ENCODE assay signal across 8 mouse cellular contexts in genomic region chr11:82907651-82908607, GRCm38 (mm10). TPM values are rescaled to one million over a fixed set of nuclear protein-coding genes. Genes with fewer than 3 reads are reported as not detected.
DNase-seq lines count a peak whose midpoint lies in the region; ATAC-seq and TF ChIP-seq lines count a peak whose summit lies in the region.

Gene Nle1, minus strand, starts transcription at chr11:82908411.

- 0 out of 2 replicates have a peak, but pooled peaks cover 4% of the 10 kb centered on the region for H3K79me2 ChIP-seq in liver, adult 2 months (ENCODE audit: control insufficient read depth, insufficient read depth, low read length)
- peaks cover 11% of the 10 kb centered on the region for H3K79me2 ChIP-seq in myocyte (ENCODE audit: control insufficient read depth, insufficient read depth)

- H3ac ChIP-seq in myocyte (ENCODE audit: control insufficient read depth, insufficient read length): peak within 1 kb of the TSS; percentile 62

- H3K4me1 ChIP-seq in heart, embryonic 11.5 days (ENCODE audit: control insufficient read depth, insufficient read depth, low read length): peaks cover 22% of the 10 kb centered on the region
- peaks cover 11% of the 10 kb centered on the region for H3K4me1 ChIP-seq in kidney, embryonic 16.5 days (ENCODE audit: insufficient read depth, low read length)
- peaks cover 6% of the 10 kb centered on the region for H3K4me1 ChIP-seq in liver, adult 2 months (ENCODE audit: control insufficient read depth, insufficient read depth, low read length)

- H3K9me3 ChIP-seq in heart, embryonic 11.5 days (replicated peaks; ENCODE audit: control insufficient read depth, low read length): no peaks in the 10 kb centered on the region
- H3K9me3 ChIP-seq in kidney, embryonic 16.5 days (ENCODE audit: low read length): no peaks in the 10 kb centered on the region

- 2% methylated on average over 73 of the region's 73 CpGs for WGBS in heart, embryonic 11.5 days (ENCODE audit: insufficient replicate concordance)
- WGBS in kidney, embryonic 16.5 days: 1% methylated on average over 73 of the region's 73 CpGs
- WGBS in liver, adult 2 months: 2% methylated on average over 73 of the region's 73 CpGs

- peak; percentile 89 for ATAC-seq in erythroblast, adult 5-6 weeks (replicated peaks; ENCODE audit: low FRiP score, poor library complexity, severe bottlenecking)
- no peak for ATAC-seq in heart, embryonic 11.5 days (replicated peaks; ENCODE audit: insufficient number of reproducible peaks, low FRiP score, low TSS enrichment)
- ATAC-seq in kidney, embryonic 16.5 days (ENCODE audit: low FRiP score, low TSS enrichment): peak; percentile 78; the same call in 1 of the 2 replicates

- TF ChIP-seq CTCF in liver, adult 2 months (IDR thresholded peaks at IDR 0.05; ENCODE audit: low read depth, low read length): peak; percentile 91

- H3K36me3 ChIP-seq in heart, embryonic 11.5 days (ENCODE audit: control insufficient read depth, insufficient read depth, low read length): peaks cover 13% of the 10 kb centered on the region; the same call in 1 of the 2 replicates
- H3K36me3 ChIP-seq in kidney, embryonic 16.5 days (ENCODE audit: insufficient read depth, low read length): peaks cover 37% of the 10 kb centered on the region
- H3K36me3 ChIP-seq in liver, adult 2 months (ENCODE audit: control insufficient read depth, insufficient read depth, low read length): 0 out of 2 replicates have a peak, but pooled peaks cover 1% of the 10 kb centered on the region
- peaks cover 5% of the 10 kb centered on the region for H3K36me3 ChIP-seq in myocyte (ENCODE audit: control insufficient read depth, insufficient read depth)
- peaks cover 2% of the 10 kb centered on the region; the same call in 1 of the 2 replicates for H3K36me3 ChIP-seq in splenic B cell, adult 2 months (ENCODE audit: control insufficient read depth, insufficient read depth, low read length, poor library complexity, severe bottlenecking)

- H3K4me3 ChIP-seq in heart, embryonic 11.5 days (ENCODE audit: low read depth, low read length): peak within 1 kb of the TSS; percentile 86
- peak within 1 kb of the TSS; percentile 93 for H3K4me3 ChIP-seq in kidney, embryonic 16.5 days (ENCODE audit: low read length)
- peak within 1 kb of the TSS; percentile 77 for H3K4me3 ChIP-seq in liver, adult 2 months (ENCODE audit: insufficient read depth, low read depth, low read length)
- peak within 1 kb of the TSS; percentile 80 for H3K4me3 ChIP-seq in myocyte

- DNase-seq in B cell, adult 2 months: peak; percentile 97
- DNase-seq in brain, adult 2 months (ENCODE audit: low read depth, low spot score): peak; percentile 95
- peak; percentile 55 for DNase-seq in liver, adult 2 months (ENCODE audit: extremely low read depth, low read depth, low spot score)
- DNase-seq in splenic B cell, adult 2 months (ENCODE audit: low read depth, low spot score): peak; percentile 93

- H3K27ac ChIP-seq in heart, embryonic 11.5 days (ENCODE audit: low read depth, low read length): peak within 1 kb of the TSS; percentile 41; the same call in 1 of the 2 replicates
- no peak within 1 kb of the TSS for H3K27ac ChIP-seq in kidney, embryonic 16.5 days (ENCODE audit: low read length)
- H3K27ac ChIP-seq in liver, adult 2 months (replicated peaks; ENCODE audit: insufficient read depth, low read depth, low read length): no peak within 1 kb of the TSS

- peak within 1 kb of the TSS; percentile 80 for H3K9ac ChIP-seq in heart, embryonic 11.5 days (ENCODE audit: low read depth, low read length)
- H3K9ac ChIP-seq in kidney, embryonic 16.5 days (replicated peaks; ENCODE audit: low read length): peak within 1 kb of the TSS; percentile 88
- H3K9ac ChIP-seq in liver, adult 2 months (ENCODE audit: low read depth, low read length): peak within 1 kb of the TSS; percentile 70

- TF ChIP-seq POLR2A in liver, adult 2 months (IDR thresholded peaks at IDR 0.05; ENCODE audit: extremely low read depth, insufficient read depth, low read length): 0 out of 2 replicates have a peak, but pooled peaks have one; percentile 20
- TF ChIP-seq POLR2A in myocyte (IDR thresholded peaks at IDR 0.05; ENCODE audit: insufficient read length, low read depth): peak; percentile 82

- H3K4me2 ChIP-seq in heart, embryonic 11.5 days: peak within 1 kb of the TSS; percentile 92
- H3K4me2 ChIP-seq in kidney, embryonic 16.5 days (replicated peaks; ENCODE audit: low read depth, low read length): peak within 1 kb of the TSS; percentile 87
- H3K4me2 ChIP-seq in myocyte (ENCODE audit: low read depth): peak within 1 kb of the TSS; percentile 81

- no peaks in the 10 kb centered on the region for H3K27me3 ChIP-seq in heart, embryonic 11.5 days (ENCODE audit: control insufficient read depth, insufficient read depth, low read length)
- no peaks in the 10 kb centered on the region for H3K27me3 ChIP-seq in kidney, embryonic 16.5 days (ENCODE audit: insufficient read depth, low read length)
- H3K27me3 ChIP-seq in liver, adult 2 months (ENCODE audit: control insufficient read depth, insufficient read depth, low read length): no peaks in the 10 kb centered on the region
- no peaks in the 10 kb centered on the region for H3K27me3 ChIP-seq in myocyte (ENCODE audit: control insufficient read depth, insufficient read depth, insufficient read length)
- no peaks in the 10 kb centered on the region for H3K27me3 ChIP-seq in splenic B cell, adult 2 months (ENCODE audit: control insufficient read depth, insufficient read depth, low read length, poor library complexity, severe bottlenecking)

TF ChIP-seq in myocyte, 11 proteins besides CTCF, POLR2A, EP300 and RAD21:
- peak in 2 of 3 experiments; percentile 5 to 50 for TF ChIP-seq MYOG (IDR thresholded peaks at IDR 0.05; ENCODE audit: control insufficient read depth in 1 of 3, insufficient read depth in 1 of 3, insufficient read length in 2 of 3, low read depth in 2 of 3)
- peak; percentile 26 for TF ChIP-seq USF1 (IDR thresholded peaks at IDR 0.05; ENCODE audit: low read depth)
- TF ChIP-seq POLR2AphosphoS2 (IDR thresholded peaks at IDR 0.05; ENCODE audit: insufficient read length, low read depth): peak; percentile 81
- TF ChIP-seq TCF3 (IDR thresholded peaks at IDR 0.05; ENCODE audit: insufficient read length, low read depth): no peak
- peak in 1 of 3 experiments; percentile 30 for TF ChIP-seq MYOD1 (IDR thresholded peaks at IDR 0.05; ENCODE audit: control insufficient read depth in 1 of 3, insufficient read length in 2 of 3, low read depth in 2 of 3)
- peak; percentile 69 for TF ChIP-seq MAX (IDR thresholded peaks at IDR 0.05; ENCODE audit: low read depth)
TF ChIP-seq in myocyte: peak in this region for 5.

RNA-seq across cellular contexts. Expression of gene Nle1, which starts in this region (rescaled TPM):
- total RNA-seq in erythroblast, adult 5-6 weeks (2015; ENCODE audit: low replicate concordance): 3.3 and 5.8 TPM in 2 replicates
- 1.5 and 6.5 TPM in 2 replicates for total RNA-seq in erythroblast, adult 5-6 weeks (2017; ENCODE audit: low replicate concordance)
- 16.7 and 22.9 TPM in 2 replicates for polyA plus RNA-seq in heart, embryonic 11.5 days (2014; fragmentation: Nextera tagmentation; extraction: Ambion mirVana)
- 36.1 and 40.5 TPM in 2 replicates for polyA plus RNA-seq in kidney, embryonic 16.5 days (2015; fragmentation: Nextera tagmentation; extraction: Ambion mirVana)
- total RNA-seq in liver, adult 2 months (2014; rRNA removed): 2.3 and 2.6 TPM in 2 replicates
- 11.0 and 15.6 TPM in 2 replicates for polyA plus RNA-seq in liver, adult 2 months (2012; rRNA removed)
- 33.7 TPM for polyA plus RNA-seq in myocyte (2012; fragmentation: generic; extraction: Trizol)
